Mouse (Mus musculus) kidney, adult 2 months (tissue): Measurements from ENCODE around the gene Cxadr.

Source experiments
- CTCF ChIP-seq: fragments of 200-500 bp; conservative IDR thresholded peaks from 2 replicates; pipeline ENCODE4 v1.5.1; 2011; ENCODE audit warnings: low read depth, mild to moderate bottlenecking, control low read depth, low read length, moderate library complexity, mixed read lengths; ENCODE audit not compliant: insufficient read depth, insufficient read length
- POLR2A ChIP-seq: fragments of 200-500 bp; IDR thresholded peaks from one replicate; pipeline ENCODE4 v1.6.1; 2011; ENCODE audit warnings: low read depth, low read length, control low read depth

- TF ChIP-seq CTCF (no peak), POLR2A (no peak)
Measured at GRCm38 (mm10) chr16:78322140-78322539, 20.9 kb downstream of the Cxadr start.
